16 mouse cellular contexts compared by ENCODE assay signal in the genomic region with DNA sequence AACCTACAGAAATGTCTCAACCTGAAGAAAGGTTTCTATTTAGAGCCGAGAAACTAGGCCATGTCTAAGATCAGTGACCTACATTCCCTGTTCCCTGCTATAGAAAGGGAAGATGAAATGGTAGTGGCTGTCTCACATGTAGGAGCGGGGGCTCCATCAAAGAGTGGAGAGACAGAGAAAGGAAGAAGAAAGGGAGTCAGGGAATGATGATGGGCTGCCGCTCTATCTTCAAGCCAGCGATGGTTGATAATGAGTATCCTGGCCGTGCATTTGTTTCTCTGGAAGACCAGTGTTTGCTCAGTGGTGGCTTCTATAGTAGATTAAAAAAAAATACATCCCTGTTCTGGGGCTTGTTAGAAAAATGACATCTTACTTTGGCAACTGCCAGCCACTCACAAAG.
"Had no signal": no experiment of that assay in that cellular context is flagged by ENCODE, and none has a peak within 500 bp of the region (broad histone marks: within the 10 kb centered on the region; RNA-seq: fewer than 3 reads in every experiment).

No protein-coding gene starts in this region.

- H3K27ac ChIP-seq: kidney, embryonic 15.5 days; left cerebral cortex, adult 2 months; limb, embryonic 15.5 days; liver, embryonic 12.5 days; lung, embryonic 15.5 days; macrophage; neural tube, embryonic 12.5 days; stomach, postnatal 0 days had no signal

- H3K9me3 ChIP-seq: kidney, embryonic 15.5 days; limb, embryonic 15.5 days; liver, embryonic 12.5 days; lung, embryonic 15.5 days; megakaryocyte, embryonic 14.5 days; neural tube, embryonic 12.5 days had no signal

- H3K4me3 ChIP-seq: kidney, embryonic 15.5 days; left cerebral cortex, adult 2 months; limb, embryonic 15.5 days; liver, embryonic 12.5 days; lung, embryonic 15.5 days; megakaryocyte, embryonic 14.5 days; neural tube, embryonic 12.5 days had no signal

- H3K4me2 ChIP-seq: kidney, embryonic 15.5 days; limb, embryonic 15.5 days; liver, embryonic 12.5 days; lung, embryonic 15.5 days; neural tube, embryonic 12.5 days had no signal

- H3K36me3 ChIP-seq: kidney, embryonic 15.5 days; limb, embryonic 15.5 days; liver, embryonic 12.5 days; lung, embryonic 15.5 days; neural tube, embryonic 12.5 days had no signal

- H3K27me3 ChIP-seq: kidney, embryonic 15.5 days; limb, embryonic 15.5 days; liver, embryonic 12.5 days; lung, embryonic 15.5 days; megakaryocyte, embryonic 14.5 days; neural tube, embryonic 12.5 days had no signal

- DNase-seq: kidney, adult 2 months; kidney, postnatal 14 days; lung, postnatal 14 days; right cerebral cortex, adult 18-20 months; right cerebral cortex, postnatal 25 days; thymus, postnatal 4 days had no signal

- H3K9ac ChIP-seq: kidney, embryonic 15.5 days; limb, embryonic 15.5 days; liver, embryonic 12.5 days; lung, embryonic 15.5 days; neural tube, embryonic 12.5 days had no signal

- H3K4me1 ChIP-seq: limb, embryonic 15.5 days; liver, embryonic 12.5 days; lung, embryonic 15.5 days; megakaryocyte, embryonic 14.5 days; neural tube, embryonic 12.5 days had no signal

- ATAC-seq: intestine, embryonic 16.5 days; liver, embryonic 12.5 days had no signal
